Mouse (Mus musculus): ENCODE measurements around the gene Ankrd12.

The Ankrd12 gene

DNA sequence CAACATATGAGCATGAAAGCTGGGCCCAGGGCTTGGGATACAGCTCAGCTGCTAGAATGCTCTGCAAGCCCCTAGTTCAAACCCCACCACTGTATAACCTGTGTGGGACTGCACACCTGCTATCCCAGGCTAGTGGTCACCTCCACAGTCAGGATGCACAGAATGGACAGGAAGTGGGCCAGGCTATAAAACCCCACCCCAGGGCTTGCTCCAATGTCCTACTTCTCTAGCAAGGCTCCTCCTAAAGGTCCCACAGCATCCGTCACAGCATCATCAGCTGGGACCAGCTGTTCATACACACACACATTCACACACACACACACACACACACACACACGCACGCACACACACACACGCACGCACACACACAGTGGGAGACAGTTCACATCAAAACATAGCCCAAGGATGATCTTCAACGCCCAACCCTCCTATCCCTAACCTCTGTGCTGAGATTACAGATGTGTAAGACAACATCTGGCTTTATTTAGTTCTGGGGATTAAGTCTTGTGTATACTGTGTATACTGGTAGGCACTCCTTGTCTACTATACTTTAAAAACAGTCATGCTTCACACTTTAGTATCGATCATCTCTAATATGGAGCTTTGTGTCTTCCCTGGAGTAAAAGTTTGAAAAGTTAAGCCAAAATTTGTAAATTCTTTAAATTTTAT lies 146.6 kb downstream of the Ankrd12 start:
- no peak for DNase-seq (ENCODE audit: low spot score in 2 of 2)

DNA sequence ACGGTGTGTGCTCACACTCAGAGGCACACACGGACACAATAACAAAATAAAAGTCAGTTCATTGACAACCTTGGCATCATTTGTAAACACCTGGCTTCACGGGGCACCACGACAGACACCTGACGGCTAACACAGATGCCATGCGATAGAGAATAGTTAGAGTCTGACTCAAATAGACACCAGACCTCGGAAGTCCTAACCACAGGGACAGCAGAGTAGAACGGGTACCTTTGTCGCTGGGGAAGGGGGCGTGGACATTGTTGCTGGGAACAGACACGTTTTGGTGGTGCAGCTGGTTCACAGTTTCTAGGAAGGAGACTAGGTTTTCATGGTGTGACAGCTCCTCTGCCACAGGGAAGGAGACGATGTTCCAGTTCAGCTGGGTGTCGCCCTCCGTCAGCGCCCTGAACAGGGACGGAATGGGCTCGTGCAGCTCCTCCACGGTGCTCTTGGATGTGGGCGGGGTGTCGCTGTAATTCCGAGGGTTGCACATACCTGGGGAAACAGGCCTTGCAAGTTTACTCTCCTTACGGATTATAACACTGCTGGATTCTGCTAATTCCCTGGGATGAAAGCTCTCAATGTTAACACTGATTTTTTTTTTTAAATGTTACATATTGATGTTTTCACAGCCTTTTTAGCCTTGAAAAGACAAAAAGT lies 147.4 kb downstream of the Ankrd12 start:
- DNase-seq (ENCODE audit: low spot score in 2 of 2): no peak

DNA sequence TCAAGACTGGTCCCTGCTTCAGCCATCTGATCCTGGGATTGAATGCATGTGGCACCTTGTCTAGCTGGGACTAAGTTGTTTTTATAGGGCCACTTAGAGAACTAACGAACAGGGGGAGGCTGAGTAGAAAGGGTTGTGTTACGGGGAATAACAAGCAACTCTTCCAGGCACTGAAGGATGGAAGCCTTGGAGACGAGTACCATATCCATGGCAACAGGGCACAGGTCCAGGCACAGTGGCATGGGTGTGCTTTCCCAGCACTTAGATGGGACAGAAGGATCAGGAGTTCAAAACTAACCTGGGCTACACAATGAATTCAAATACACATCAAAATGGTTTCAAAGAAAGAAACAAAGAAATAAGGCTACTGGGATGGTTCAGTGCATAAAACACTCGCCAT lies 149.8 kb downstream of the Ankrd12 start:
- DNase-seq (ENCODE audit: low spot score in 2 of 2): peak in 1 of 2 experiments; percentile 16

DNA sequence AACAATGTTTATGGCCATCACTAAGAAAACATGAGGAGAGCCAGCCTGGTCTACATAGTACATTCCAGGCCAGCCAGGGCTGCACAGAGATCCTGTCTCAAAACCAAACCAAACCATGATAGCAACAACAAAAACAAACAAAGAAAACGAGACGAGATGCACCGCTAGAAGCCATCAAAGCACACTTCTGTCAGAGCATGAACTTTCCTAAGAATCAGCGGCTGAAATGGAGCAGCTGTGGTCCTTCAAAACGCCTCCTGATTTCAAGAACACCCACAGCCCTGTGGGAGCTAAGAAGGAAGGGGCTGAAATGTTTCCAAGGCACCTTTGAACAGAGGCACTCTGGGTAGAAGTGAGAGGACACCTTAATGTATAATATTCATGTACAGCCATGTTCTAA lies 152.7 kb downstream of the Ankrd12 start:
- DNase-seq (ENCODE audit: low spot score in 2 of 2): no peak

DNA sequence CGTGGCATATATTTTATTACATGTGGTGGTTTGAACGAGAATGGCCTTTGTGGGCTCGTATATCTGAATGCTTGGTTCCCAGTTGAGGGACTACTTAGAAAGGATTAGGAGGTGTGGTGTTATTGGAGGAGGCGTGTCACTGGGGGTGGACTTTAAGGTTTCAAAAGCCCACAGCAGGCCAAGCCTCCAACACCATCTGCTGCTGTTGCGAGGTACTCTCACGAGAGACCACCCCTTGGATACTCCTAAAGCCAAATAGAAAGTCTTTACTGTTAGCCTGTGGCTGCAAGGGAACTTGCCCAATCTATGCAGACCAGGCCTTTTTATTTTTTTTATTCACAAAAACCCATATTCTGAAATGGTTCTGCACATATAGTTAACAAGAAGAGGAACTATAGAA lies 154.9 kb downstream of the Ankrd12 start:
- DNase-seq (ENCODE audit: low spot score in 2 of 2): no peak

DNA sequence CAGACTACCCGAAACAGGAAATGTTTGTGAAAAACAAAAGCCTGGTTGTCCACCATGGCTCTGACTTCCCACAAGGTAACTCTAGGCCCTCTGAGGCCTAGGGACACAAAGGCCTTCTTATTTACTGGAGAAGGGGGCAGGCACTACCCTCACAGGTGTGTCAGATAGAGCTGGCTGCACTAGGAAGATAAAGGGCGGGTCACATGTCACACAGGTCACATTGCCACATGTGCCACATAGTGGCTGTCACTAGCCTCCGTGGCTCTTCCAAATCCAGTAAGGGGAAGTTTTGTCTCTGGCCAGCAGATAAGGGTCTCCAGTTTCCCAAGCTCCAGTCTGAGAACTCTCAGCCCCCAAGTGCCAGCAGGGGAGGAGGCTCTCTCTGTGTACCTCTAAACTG lies 157.7 kb downstream of the Ankrd12 start:
- DNase-seq (ENCODE audit: low spot score in 2 of 2): no peak

DNA sequence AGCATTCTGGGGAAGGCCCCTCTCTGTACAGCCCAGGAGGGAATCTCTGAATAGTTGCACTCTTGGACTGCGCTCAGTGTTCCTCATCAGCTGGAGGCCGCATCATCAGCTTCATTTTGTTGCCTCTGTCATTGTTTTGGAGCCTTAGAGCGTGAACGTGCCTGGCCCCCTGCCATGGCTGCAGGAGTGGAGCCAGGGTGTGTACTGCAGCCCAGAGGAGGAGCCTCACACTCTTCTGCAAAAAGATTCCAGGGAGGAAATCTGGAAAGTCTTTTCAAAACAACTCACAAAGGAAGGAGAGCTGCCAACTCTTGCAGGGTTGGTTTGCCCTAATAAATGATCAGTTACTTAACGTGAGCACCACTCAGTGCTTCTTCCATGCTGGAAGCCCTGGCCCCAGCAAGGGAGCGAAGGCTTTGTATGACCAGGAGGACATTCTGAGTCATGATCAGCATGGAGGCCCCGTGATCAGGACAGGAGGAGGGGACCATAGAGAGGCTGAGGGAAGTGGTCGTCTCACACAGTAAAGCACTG lies 160.7 kb downstream of the Ankrd12 start:
- DNase-seq (ENCODE audit: low spot score in 2 of 2): peak; percentile 67 to 87

Measured in cerebellum, postnatal 4 days (tissue).